Mouse (Mus musculus) heart, postnatal 0 days (tissue): ENCODE results near the gene Efhd2.

Source experiments
- CTCF ChIP-seq: IDR thresholded peaks from 2 replicates; pipeline ENCODE4 v1.5.1; 2016; ENCODE audit warnings: antibody characterized with exemption, control low read depth, low read depth
- EP300 ChIP-seq: IDR thresholded peaks from 2 replicates; pipeline ENCODE4 v1.6.1; 2016; ENCODE audit warnings: antibody characterized with exemption, low read depth

DNA sequence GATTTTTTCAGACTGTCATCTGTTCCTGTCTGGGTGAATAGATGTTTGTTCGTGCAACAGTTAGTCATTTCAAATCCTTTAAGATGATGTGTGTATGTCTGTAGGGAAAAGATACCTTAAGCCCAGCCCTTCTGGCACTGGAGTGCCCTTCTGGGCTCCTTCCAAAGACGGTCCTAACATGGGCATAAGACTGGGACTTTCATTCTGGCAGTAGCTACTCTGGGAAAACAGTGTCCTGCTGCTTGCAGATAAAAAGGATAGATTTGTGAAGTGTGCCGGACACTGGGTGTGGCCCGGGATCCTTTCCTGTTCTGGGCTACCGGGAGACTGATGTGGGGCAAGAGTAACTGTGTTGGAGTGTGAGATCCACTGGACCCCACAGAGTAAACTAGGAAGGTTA lies 7.2 kb upstream of the Efhd2 start:
- TF ChIP-seq CTCF (no peak), EP300 (no peak)
